Mouse (Mus musculus) embryonic facial prominence, embryonic 10.5 days (tissue): ENCODE results near the gene Rab11fip3. TPM values are rescaled to one million over a fixed set of nuclear protein-coding genes. Genes with fewer than 3 reads are reported as not detected.

ENCODE experiments used
- DNase-seq: peaks from one replicate; pipeline ENCODE4 v3.0.0-alpha.2; 2017; ENCODE audit warnings: low spot score
- H3K27ac ChIP-seq: fragments of 300-500 bp; sonication (generic); replicated peaks from 2 replicates; pipeline ENCODE4 v1.5.1; 2016; ENCODE audit warnings: mild to moderate bottlenecking
- H3K27me3 ChIP-seq: fragments of 300-500 bp; sonication (generic); replicated peaks from 2 replicates; pipeline ENCODE4 v1.6.1; 2016; ENCODE audit warnings: low read depth, mild to moderate bottlenecking; ENCODE audit not compliant: poor library complexity, severe bottlenecking
- H3K36me3 ChIP-seq: fragments of 300-500 bp; sonication (generic); replicated peaks from 2 replicates; pipeline ENCODE4 v1.6.1; 2016; ENCODE audit warnings: mild to moderate bottlenecking, moderate library complexity
- H3K4me1 ChIP-seq: fragments of 300-500 bp; sonication (generic); 2 replicates; pipeline ENCODE4 v1.6.1; 2016
- H3K4me3 ChIP-seq: fragments of 300-500 bp; sonication (generic); 2 replicates; pipeline ENCODE4 v1.5.1; 2016; ENCODE audit warnings: mild to moderate bottlenecking, moderate library complexity
- H3K9me3 ChIP-seq: fragments of 300-500 bp; sonication (generic); 2 replicates; pipeline ENCODE4 v1.6.1; 2016; ENCODE audit warnings: mild to moderate bottlenecking
- WGBS: fragments of 180-500 bp; shearing (Covaris S2); methylation state at CpG from one replicate; pipeline ENCODE4 v1.1.7; 2016; 5-methylcytosine and 5-hydroxymethylcytosine counted together
- polyA plus RNA-seq: library from polyadenylated mRNA; unstranded; fragments of >200 nt; fragmentation: Nextera tagmentation; extraction: Ambion mirVana; gene quantifications from 2 replicates; pipeline ENCODE4 v1.2.1, GENCODE M21; 2016

Gene Rab11fip3
- polyA plus RNA-seq, 1 experiment from 2014 or later, result 25.3 TPM

DNA sequence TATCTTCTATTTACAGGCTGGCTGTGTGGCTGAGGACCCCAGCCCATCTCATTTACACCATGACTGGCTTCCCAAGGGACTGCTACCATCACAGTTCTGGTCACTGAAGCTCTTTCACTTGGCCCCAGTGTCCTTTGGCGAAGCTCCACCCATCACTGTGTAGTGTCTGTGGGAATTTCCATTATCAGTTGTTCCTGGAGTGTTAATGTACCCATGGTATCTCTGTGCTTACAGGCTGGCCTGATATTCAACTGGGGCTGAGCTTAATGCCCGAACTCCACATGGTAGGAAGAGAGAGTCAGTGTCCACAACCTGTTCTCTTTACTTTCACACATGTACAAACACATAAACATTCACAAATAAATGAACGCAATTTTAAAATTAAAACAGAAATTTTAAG is 75.9 kb downstream of the Rab11fip3 start:
- DNase-seq, result no peak
- no peak overlapping the region for H3K27ac ChIP-seq
- no peaks in the 10 kb centered on the region; the same call in 1 of the 2 replicates for H3K9me3 ChIP-seq
- 90% methylated on average over 3 of the region's 3 CpGs for WGBS
- H3K4me3 ChIP-seq, result no peak overlapping the region
- H3K36me3 ChIP-seq, result peaks cover 96% of the 10 kb centered on the region
- H3K27me3 ChIP-seq, result no peaks in the 10 kb centered on the region
- H3K4me1 ChIP-seq, result no peaks in the 10 kb centered on the region

DNA sequence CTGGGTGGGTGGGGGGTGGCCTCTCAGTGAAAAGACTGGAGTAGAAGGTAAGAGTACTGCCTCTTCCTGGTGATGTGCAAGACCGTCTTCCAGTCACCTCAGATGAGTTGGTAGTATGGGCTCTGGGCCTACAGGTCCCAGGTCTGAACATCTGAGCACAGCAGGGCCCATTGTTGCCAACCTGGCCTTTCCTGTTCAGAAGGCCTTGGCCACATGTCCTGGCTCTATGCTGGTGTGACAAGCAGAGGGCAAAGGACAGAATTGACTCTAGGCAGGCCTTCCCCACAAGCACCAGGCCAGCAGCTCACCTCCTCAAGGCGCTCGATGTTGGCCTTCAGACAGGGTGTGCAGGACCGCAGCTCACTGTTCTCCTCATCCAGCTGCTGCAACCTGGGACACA is 77.1 kb downstream of the Rab11fip3 start:
- WGBS, result 98% methylated on average over 4 of the region's 4 CpGs
- Histone ChIP-seq H3K4me1 (no peaks in the 10 kb centered on the region), H3K27ac (no peak overlapping the region), H3K4me3 (no peak overlapping the region), H3K9me3 (no peaks in the 10 kb centered on the region; the same call in 1 of the 2 replicates), H3K27me3 (no peaks in the 10 kb centered on the region), H3K36me3 (peaks cover 88% of the 10 kb centered on the region)
- no peak for DNase-seq

DNA sequence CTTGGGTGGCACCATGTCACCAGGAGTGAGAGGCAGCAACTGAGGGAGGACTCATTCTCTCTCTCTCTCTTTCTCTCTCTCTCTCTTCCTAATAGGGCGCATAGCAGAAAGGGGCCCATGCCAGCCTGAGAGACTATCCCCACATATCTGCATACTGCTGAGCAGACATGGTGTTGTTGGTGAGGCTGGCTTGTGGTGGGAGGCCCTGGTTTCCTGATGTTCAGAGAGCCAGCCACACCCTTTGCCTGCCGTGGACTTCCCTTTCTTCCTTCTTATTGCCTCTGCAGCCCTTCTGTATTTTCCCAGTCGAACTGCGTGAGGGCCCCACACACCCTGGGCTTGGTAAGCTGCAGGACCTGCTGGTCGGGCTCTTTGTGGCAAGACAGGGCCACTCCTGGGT is 79.0 kb downstream of the Rab11fip3 start:
- H3K27me3 ChIP-seq, result no peaks in the 10 kb centered on the region
- no peaks in the 10 kb centered on the region; the same call in 1 of the 2 replicates for H3K9me3 ChIP-seq
- no peak overlapping the region for H3K4me3 ChIP-seq
- 0 out of 2 replicates have a peak, but pooled peaks cover 9% of the 10 kb centered on the region for H3K4me1 ChIP-seq
- 96% methylated on average over 5 of the region's 5 CpGs for WGBS
- peaks cover 71% of the 10 kb centered on the region for H3K36me3 ChIP-seq
- no peak overlapping the region for H3K27ac ChIP-seq
- DNase-seq, result no peak

GRCm38 (mm10) chr17:25985306-25986294 is 83.8 kb downstream of the Rab11fip3 start, which contains the start of gene Capn15:
Capn15 (minus strand) TSS chr17:25985796.
- peak within 1 kb of the TSS; percentile 90 for H3K27ac ChIP-seq
- under 1% methylated on average over 91 of the region's 91 CpGs for WGBS
- H3K4me3 ChIP-seq, result peak within 1 kb of the TSS; percentile 92
- no peaks in the 10 kb centered on the region for H3K9me3 ChIP-seq
- H3K36me3 ChIP-seq, result peaks cover 43% of the 10 kb centered on the region
- H3K27me3 ChIP-seq, result no peaks in the 10 kb centered on the region
- H3K4me1 ChIP-seq, result peaks cover 39% of the 10 kb centered on the region
- peak; percentile 96 for DNase-seq

DNA sequence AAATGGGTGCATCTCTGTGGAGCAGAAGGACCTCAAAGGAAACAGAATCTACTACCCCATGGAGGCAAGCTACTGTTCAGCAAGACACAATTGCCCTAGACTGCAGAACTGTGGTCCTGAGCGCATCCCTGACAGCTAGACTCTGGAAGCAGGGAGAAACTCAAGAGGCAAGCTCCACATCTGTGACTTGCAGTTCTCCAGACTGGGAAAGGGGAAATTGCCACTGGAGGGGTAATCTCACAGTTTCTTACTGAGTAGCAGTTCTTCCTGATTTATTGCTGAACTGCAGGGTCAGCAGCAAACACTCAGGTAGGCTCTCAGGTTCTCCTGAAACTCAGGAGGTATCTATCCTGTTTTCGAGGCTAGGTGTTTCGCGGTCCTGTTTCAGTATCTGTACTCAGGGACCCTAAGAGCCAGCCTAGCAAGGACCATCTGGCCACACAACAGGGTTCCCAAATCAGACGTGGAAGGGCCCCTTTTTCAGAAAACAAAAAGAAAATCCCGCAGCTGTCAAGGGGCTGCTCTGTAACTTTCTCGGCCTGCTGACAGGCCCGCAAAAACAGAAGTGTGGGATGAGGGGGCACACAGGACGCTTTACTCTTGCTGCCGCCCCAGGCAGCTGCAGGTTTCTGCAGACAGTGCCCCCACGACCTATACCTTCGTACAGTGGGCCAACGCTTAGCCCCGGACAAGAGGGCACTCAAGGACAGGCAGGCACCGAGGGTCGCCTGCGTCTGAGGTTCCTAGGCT is 84.6 kb downstream of the Rab11fip3 start:
- H3K4me1 ChIP-seq, result peaks cover 48% of the 10 kb centered on the region
- 14% methylated on average over 17 of the region's 17 CpGs for WGBS
- no peaks in the 10 kb centered on the region for H3K9me3 ChIP-seq
- H3K36me3 ChIP-seq, result peaks cover 34% of the 10 kb centered on the region
- H3K27ac ChIP-seq, result peak overlapping the region; percentile 90
- no peak for DNase-seq
- no peaks in the 10 kb centered on the region for H3K27me3 ChIP-seq
- peak overlapping the region; percentile 92 for H3K4me3 ChIP-seq

DNA sequence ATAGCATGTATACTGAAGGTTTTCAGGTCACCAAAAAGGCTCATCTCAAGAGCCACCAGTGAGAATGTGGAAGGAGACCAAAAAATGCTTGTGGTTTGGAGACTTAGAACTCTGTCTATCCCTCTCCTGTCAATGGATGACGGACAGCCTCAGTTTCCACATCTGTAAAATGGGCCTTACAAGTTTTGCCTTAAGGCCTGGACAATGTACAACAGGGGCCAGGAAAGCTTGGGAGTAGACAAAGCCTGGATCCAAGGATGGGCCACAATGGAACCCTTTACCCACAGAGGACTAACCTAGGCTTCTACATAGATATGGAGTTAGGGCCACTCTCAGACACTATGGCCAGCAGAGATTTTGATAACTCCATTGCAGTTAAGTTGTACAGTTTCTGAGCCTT is 85.3 kb downstream of the Rab11fip3 start:
- DNase-seq, result no peak
- H3K27me3 ChIP-seq, result no peaks in the 10 kb centered on the region
- 91% methylated on average over 1 of the region's 1 CpGs for WGBS
- no peak overlapping the region for H3K27ac ChIP-seq
- no peaks in the 10 kb centered on the region for H3K9me3 ChIP-seq
- peak overlapping the region; percentile 92 for H3K4me3 ChIP-seq
- H3K36me3 ChIP-seq, result peaks cover 31% of the 10 kb centered on the region
- peaks cover 49% of the 10 kb centered on the region for H3K4me1 ChIP-seq

DNA sequence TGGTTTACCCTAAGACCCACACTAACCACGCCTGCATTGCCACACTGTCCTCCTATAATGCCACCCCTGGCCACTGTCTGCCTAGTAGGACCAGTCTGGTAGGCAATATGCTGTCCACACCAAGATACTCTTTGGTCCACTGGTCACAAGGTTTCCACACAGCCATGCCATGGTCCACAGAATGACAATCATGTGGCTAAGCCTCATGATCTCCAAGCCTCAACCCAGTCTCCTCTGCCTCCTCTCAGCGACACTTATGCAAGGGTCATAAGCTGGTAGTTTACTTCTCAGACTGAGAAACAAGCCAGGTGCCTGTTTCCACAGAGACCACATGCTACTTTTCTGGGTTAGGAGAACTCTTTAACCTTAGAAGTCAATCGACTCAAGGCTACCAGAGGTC is 86.4 kb downstream of the Rab11fip3 start:
- H3K27me3 ChIP-seq, result no peaks in the 10 kb centered on the region

DNA sequence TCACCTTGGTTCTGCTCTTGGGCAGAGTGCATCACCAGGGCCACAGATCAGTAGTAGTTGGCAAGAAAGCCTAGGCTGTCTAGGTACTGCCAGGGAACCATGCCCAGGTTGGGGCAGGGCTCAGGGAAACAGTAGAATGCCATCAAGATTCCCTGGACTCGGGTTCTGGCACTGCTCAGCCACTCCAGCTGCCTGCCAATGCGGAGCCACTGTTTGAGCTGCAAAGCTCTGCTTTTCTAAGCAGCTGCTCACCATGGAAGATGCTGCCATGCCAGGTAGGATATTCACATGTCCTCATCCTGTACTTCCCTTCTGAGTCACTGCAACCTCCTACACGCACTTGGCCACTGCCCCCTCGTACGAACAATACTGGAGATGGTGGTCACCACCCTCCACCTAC is 88.5 kb downstream of the Rab11fip3 start:
- WGBS, result 90% methylated on average over 5 of the region's 5 CpGs
- H3K9me3 ChIP-seq, result no peaks in the 10 kb centered on the region
- no peaks in the 10 kb centered on the region for H3K27me3 ChIP-seq

More for the DNA sequence above, 86.4 kb downstream of the Rab11fip3 start:
- Histone ChIP-seq H3K36me3 (peaks cover 35% of the 10 kb centered on the region), H3K4me1 (peaks cover 49% of the 10 kb centered on the region), H3K27ac (no peak overlapping the region), H3K9me3 (no peaks in the 10 kb centered on the region), H3K4me3 (no peak overlapping the region)
- DNase-seq, result no peak
- WGBS, result 91% methylated on average over 3 of the region's 3 CpGs

DNA sequence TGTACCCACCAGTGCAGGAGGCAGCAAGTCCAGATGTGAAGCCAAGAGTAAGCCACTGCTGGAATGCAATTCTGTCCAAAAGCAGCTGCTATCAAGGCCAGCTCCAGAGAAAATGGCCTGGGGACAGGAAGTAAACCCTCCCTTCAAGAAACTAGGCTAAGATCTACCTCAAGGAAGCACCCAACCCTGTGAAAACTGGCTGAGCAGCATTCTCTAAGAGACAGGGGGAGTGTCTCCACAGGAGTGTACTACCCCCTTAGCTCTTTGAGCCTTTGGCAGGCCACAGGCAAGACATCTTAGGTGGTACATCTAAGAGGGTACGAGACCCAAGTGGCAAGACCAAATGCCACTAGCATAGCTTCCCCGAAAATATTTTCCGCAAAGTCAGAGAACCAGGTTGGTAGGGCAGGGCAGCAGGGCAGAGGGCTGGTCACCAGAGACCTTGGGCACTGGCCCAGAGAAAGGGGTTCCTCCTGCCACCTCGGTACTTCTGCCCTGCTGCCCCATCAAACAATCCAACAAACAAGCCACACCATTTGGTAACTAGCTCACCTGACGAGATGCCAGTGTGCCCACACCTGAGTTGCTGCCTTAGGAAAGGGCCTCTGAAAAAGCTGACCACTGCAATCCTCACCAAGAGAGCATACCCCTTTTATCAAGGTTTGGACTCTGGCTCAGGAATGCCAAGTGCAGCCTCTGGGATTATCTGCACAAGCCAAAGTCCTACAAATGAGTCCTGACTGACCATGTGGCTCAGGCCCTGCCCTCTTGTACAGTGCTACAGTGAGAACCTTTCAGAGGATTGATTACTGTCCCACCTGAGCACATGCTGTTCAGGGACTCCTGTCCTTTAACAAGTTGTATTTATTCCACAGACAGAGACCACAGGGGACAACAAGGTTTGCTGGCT is 89.3 kb downstream of the Rab11fip3 start:
- H3K4me3 ChIP-seq, result no peak overlapping the region
- H3K36me3 ChIP-seq, result peaks cover 44% of the 10 kb centered on the region
- DNase-seq, result no peak
- H3K27ac ChIP-seq, result no peak overlapping the region
- H3K27me3 ChIP-seq, result no peaks in the 10 kb centered on the region
- 89% methylated on average over 5 of the region's 5 CpGs for WGBS
- H3K9me3 ChIP-seq, result no peaks in the 10 kb centered on the region
- peaks cover 39% of the 10 kb centered on the region for H3K4me1 ChIP-seq

More for the DNA sequence above, 88.5 kb downstream of the Rab11fip3 start:
- no peak overlapping the region for H3K4me3 ChIP-seq
- peaks cover 41% of the 10 kb centered on the region for H3K4me1 ChIP-seq
- H3K36me3 ChIP-seq, result peaks cover 41% of the 10 kb centered on the region
- DNase-seq, result no peak
- no peak overlapping the region for H3K27ac ChIP-seq

- WGBS, result 87% methylated on average over 4 of the region's 4 CpGs
These were observed 98.2 kb downstream of the Rab11fip3 start for GRCm38 (mm10) chr17:25970954-25971707.

DNA sequence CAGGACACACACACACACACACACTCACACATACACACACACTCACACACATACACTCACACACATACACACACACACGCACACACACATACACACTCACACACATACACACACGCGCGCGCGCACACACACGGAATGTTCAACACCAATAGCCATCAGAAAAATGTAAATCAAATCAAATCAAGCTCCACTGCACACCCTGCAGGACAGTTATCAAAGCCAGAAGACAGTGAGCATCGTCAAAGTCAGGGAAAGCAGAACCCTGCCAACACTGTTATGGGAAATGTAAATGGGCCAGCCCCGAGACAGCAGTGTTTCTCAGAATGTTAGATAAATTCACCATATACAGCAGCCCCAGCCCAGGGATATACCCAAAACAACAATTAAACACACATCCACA is 98.9 kb downstream of the Rab11fip3 start:
- Histone ChIP-seq H3K36me3 (peaks cover 22% of the 10 kb centered on the region), H3K4me3 (no peak overlapping the region), H3K27me3 (no peaks in the 10 kb centered on the region), H3K9me3 (no peaks in the 10 kb centered on the region), H3K4me1 (peaks cover 10% of the 10 kb centered on the region), H3K27ac (no peak overlapping the region)
- 97% methylated on average over 9 of the region's 9 CpGs for WGBS
- no peak for DNase-seq

More at GRCm38 (mm10) chr17:25970954-25971707, 98.2 kb downstream of the Rab11fip3 start:
- H3K27ac ChIP-seq, result no peak overlapping the region
- H3K4me3 ChIP-seq, result no peak overlapping the region
- no peaks in the 10 kb centered on the region for H3K9me3 ChIP-seq
- peaks cover 22% of the 10 kb centered on the region for H3K36me3 ChIP-seq
- H3K27me3 ChIP-seq, result no peaks in the 10 kb centered on the region
- H3K4me1 ChIP-seq, result peaks cover 10% of the 10 kb centered on the region
- no peak for DNase-seq
